Mouse (Mus musculus) lung, embryonic 16.5 days (tissue): Measurements from ENCODE around the gene Fbxl20. TPM values are rescaled to one million over a fixed set of nuclear protein-coding genes. Genes with fewer than 3 reads are reported as not detected.

Experiments used
- ATAC-seq: fragments of 200-750 bp; cut with Nextera tagmentation; 2 replicates; pipeline ENCODE4 v1.8.0; 2017; ENCODE audit warnings: low read depth, mild to moderate bottlenecking, moderate library complexity
- H3K27ac ChIP-seq: fragments of 300-500 bp; sonication (generic); 2 replicates; pipeline ENCODE4 v1.5.1; 2014; ENCODE audit warnings: mild to moderate bottlenecking, control low read depth, low read length
- H3K27me3 ChIP-seq: fragments of 300-500 bp; sonication (generic); 2 replicates; pipeline ENCODE4 v1.6.1; 2014; ENCODE audit warnings: low read depth, low read length, mixed read lengths; ENCODE audit not compliant: control insufficient read depth, insufficient read depth
- H3K36me3 ChIP-seq: fragments of 300-500 bp; sonication (generic); 2 replicates; pipeline ENCODE4 v1.6.1; 2014; ENCODE audit warnings: low read length; ENCODE audit not compliant: control insufficient read depth, insufficient read depth
- H3K4me1 ChIP-seq: fragments of 300-500 bp; sonication (generic); replicated peaks from 2 replicates; pipeline ENCODE4 v1.6.1; 2014; ENCODE audit warnings: low read length, mixed read lengths; ENCODE audit not compliant: control insufficient read depth, insufficient read depth
- H3K4me2 ChIP-seq: fragments of 300-500 bp; sonication (generic); 2 replicates; pipeline ENCODE4 v1.6.1; 2014; ENCODE audit warnings: low read depth, low read length, control low read depth
- H3K4me3 ChIP-seq: fragments of 300-500 bp; sonication (generic); 2 replicates; pipeline ENCODE4 v1.5.1; 2014; ENCODE audit warnings: mild to moderate bottlenecking, low read length, control low read depth
- H3K9ac ChIP-seq: fragments of 300-500 bp; sonication (generic); 2 replicates; pipeline ENCODE4 v1.6.1; 2014; ENCODE audit warnings: low read length, control low read depth
- H3K9me3 ChIP-seq: fragments of 300-500 bp; sonication (generic); 2 replicates; pipeline ENCODE4 v1.6.1; 2016; ENCODE audit warnings: low read length; ENCODE audit not compliant: control insufficient read depth
- WGBS: fragments of 180-500 bp; shearing (Covaris S2); extraction: QIAGEN DNeasy Blood & Tissue Kit; methylation state at CpG from one replicate; pipeline ENCODE4 v1.1.7; 2014; 5-methylcytosine and 5-hydroxymethylcytosine counted together
- polyA plus RNA-seq: library from polyadenylated mRNA; unstranded; fragments of >200 nt; fragmentation: Nextera tagmentation; extraction: Ambion mirVana; gene quantifications from 2 replicates; pipeline ENCODE4 v1.2.1, GENCODE M21; 2015

Gene Fbxl20
- polyA plus RNA-seq, 1 experiment from 2014 or later: 13.9 TPM

GRCm38 (mm10) chr11:98075195-98075808 is 74.9 kb downstream of the Fbxl20 start:
- Histone ChIP-seq H3K4me1 (no peaks in the 10 kb centered on the region), H3K27me3 (no peaks in the 10 kb centered on the region), H3K4me2 (no peak overlapping the region), H3K4me3 (no peak overlapping the region), H3K9me3 (no peaks in the 10 kb centered on the region), H3K36me3 (no peaks in the 10 kb centered on the region), H3K27ac (no peak overlapping the region), H3K9ac (no peak overlapping the region)
- WGBS: 16% methylated on average over 13 of the region's 13 CpGs
- peak; percentile 57 for ATAC-seq

- H3K27me3 ChIP-seq: no peaks in the 10 kb centered on the region
- no peak overlapping the region for H3K9ac ChIP-seq
- no peak for ATAC-seq
- H3K4me1 ChIP-seq: no peaks in the 10 kb centered on the region
- H3K4me2 ChIP-seq: no peak overlapping the region
- WGBS: 84% methylated on average over 4 of the region's 4 CpGs
- no peaks in the 10 kb centered on the region for H3K9me3 ChIP-seq
- no peak overlapping the region for H3K27ac ChIP-seq
- H3K36me3 ChIP-seq: no peaks in the 10 kb centered on the region
- no peak overlapping the region for H3K4me3 ChIP-seq
Measured at GRCm38 (mm10) chr11:98073442-98073841, 76.8 kb downstream of the Fbxl20 start.

GRCm38 (mm10) chr11:98067255-98067654 is 82.9 kb downstream of the Fbxl20 start:
- H3K9me3 ChIP-seq: peaks cover 7% of the 10 kb centered on the region
- no peak overlapping the region for H3K27ac ChIP-seq
- no peak overlapping the region for H3K9ac ChIP-seq
- no peak for ATAC-seq
- no peaks in the 10 kb centered on the region for H3K27me3 ChIP-seq
- no peaks in the 10 kb centered on the region for H3K36me3 ChIP-seq
- no peaks in the 10 kb centered on the region for H3K4me1 ChIP-seq
- WGBS: 93% methylated on average over 21 of the region's 21 CpGs
- H3K4me2 ChIP-seq: no peak overlapping the region
- no peak overlapping the region for H3K4me3 ChIP-seq

GRCm38 (mm10) chr11:98066201-98066600 is 84.0 kb downstream of the Fbxl20 start:
- peaks cover 7% of the 10 kb centered on the region for H3K9me3 ChIP-seq
- no peaks in the 10 kb centered on the region for H3K27me3 ChIP-seq
- H3K4me1 ChIP-seq: no peaks in the 10 kb centered on the region
- no peak overlapping the region for H3K27ac ChIP-seq
- H3K36me3 ChIP-seq: no peaks in the 10 kb centered on the region
- WGBS: 89% methylated on average over 12 of the region's 12 CpGs
- ATAC-seq: no peak
- no peak overlapping the region for H3K4me3 ChIP-seq
- no peak overlapping the region for H3K4me2 ChIP-seq
- H3K9ac ChIP-seq: no peak overlapping the region

GRCm38 (mm10) chr11:98061904-98062562 is 88.2 kb downstream of the Fbxl20 start:
- H3K4me3 ChIP-seq: no peak overlapping the region
- ATAC-seq: peak; percentile 35; the same call in 1 of the 2 replicates
- H3K9me3 ChIP-seq: peaks cover 3% of the 10 kb centered on the region
- no peaks in the 10 kb centered on the region for H3K4me1 ChIP-seq
- H3K27ac ChIP-seq: no peak overlapping the region
- H3K9ac ChIP-seq: no peak overlapping the region
- H3K4me2 ChIP-seq: no peak overlapping the region
- WGBS: 41% methylated on average over 6 of the region's 6 CpGs
- no peaks in the 10 kb centered on the region for H3K27me3 ChIP-seq
- no peaks in the 10 kb centered on the region for H3K36me3 ChIP-seq

- Histone ChIP-seq H3K27ac (no peak overlapping the region), H3K9me3 (no peaks in the 10 kb centered on the region), H3K9ac (no peak overlapping the region), H3K4me1 (no peaks in the 10 kb centered on the region), H3K36me3 (no peaks in the 10 kb centered on the region), H3K4me3 (no peak overlapping the region), H3K27me3 (no peaks in the 10 kb centered on the region; the same call in 1 of the 2 replicates), H3K4me2 (no peak overlapping the region)
- WGBS: 69% methylated on average over 3 of the region's 3 CpGs
- ATAC-seq: no peak
Measured at GRCm38 (mm10) chr11:98061441-98061840, 88.8 kb downstream of the Fbxl20 start.

GRCm38 (mm10) chr11:98060104-98060692 is 90.0 kb downstream of the Fbxl20 start:
- no peak overlapping the region for H3K4me2 ChIP-seq
- H3K27me3 ChIP-seq: no peaks in the 10 kb centered on the region; the same call in 1 of the 2 replicates
- ATAC-seq: no peak
- no peak overlapping the region for H3K4me3 ChIP-seq
- no peaks in the 10 kb centered on the region for H3K36me3 ChIP-seq
- H3K9ac ChIP-seq: no peak overlapping the region
- no peaks in the 10 kb centered on the region for H3K4me1 ChIP-seq
- 74% methylated on average over 5 of the region's 5 CpGs for WGBS
- no peak overlapping the region for H3K27ac ChIP-seq
- H3K9me3 ChIP-seq: no peaks in the 10 kb centered on the region

GRCm38 (mm10) chr11:98059662-98060061 is 90.5 kb downstream of the Fbxl20 start:
- ATAC-seq: no peak
- no peaks in the 10 kb centered on the region for H3K36me3 ChIP-seq
- H3K4me1 ChIP-seq: no peaks in the 10 kb centered on the region
- H3K4me2 ChIP-seq: no peak overlapping the region
- no peaks in the 10 kb centered on the region; the same call in 1 of the 2 replicates for H3K27me3 ChIP-seq
- H3K4me3 ChIP-seq: no peak overlapping the region
- 55% methylated on average over 7 of the region's 7 CpGs for WGBS
- H3K9me3 ChIP-seq: no peaks in the 10 kb centered on the region
- no peak overlapping the region for H3K27ac ChIP-seq
- no peak overlapping the region for H3K9ac ChIP-seq

GRCm38 (mm10) chr11:98057998-98058397 is 92.2 kb downstream of the Fbxl20 start:
- Histone ChIP-seq H3K27me3 (peaks cover 12% of the 10 kb centered on the region), H3K4me1 (peaks cover 3% of the 10 kb centered on the region; the same call in 1 of the 2 replicates), H3K4me2 (no peak overlapping the region), H3K4me3 (no peak overlapping the region), H3K36me3 (no peaks in the 10 kb centered on the region), H3K27ac (no peak overlapping the region), H3K9me3 (no peaks in the 10 kb centered on the region), H3K9ac (no peak overlapping the region)
- 84% methylated on average over 5 of the region's 5 CpGs for WGBS
- ATAC-seq: no peak
